8 mouse cellular contexts compared by ENCODE assay signal in the genomic region with DNA sequence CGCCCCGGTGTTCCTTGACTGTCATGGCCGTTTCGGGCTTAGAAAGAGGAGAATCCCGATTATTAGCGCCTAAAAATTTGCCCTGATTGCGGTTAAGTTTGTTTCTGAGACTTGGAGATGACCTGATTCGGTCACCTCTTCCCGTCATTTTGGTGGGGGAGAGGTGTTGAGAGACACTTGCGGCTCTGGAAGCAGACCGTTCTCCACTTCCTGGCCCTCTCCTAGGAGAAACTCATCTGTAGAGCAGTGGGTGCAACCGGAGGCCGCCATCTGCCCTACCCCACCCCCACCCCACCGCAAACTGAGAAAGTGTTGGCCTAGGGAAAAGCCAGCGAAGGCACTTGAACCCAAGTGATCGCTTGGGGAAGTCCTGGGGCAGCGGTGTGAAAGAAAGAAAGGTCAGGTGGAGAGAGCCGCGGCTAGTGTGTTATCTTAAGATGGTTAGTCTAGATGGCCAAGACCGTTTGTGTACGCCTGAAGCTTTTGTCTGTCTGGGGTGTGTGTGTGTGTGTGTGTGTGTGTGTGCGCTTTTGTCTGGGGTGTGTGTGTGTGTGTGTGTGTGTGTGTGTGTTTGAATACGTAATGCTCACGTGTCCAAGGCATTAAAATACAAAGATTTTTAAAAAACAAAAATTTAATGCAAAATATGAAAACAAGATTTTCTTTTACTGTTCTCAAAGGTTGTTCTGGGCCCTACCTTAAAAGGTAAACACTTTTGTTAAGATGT. TPM values are rescaled to one million over a fixed set of nuclear protein-coding genes. Genes with fewer than 3 reads are reported as not detected.
DNase-seq lines count a peak whose midpoint lies in the region; ATAC-seq and TF ChIP-seq lines count a peak whose summit lies in the region.

No protein-coding gene starts in this region.

- TF ChIP-seq POLR2A in limb, embryonic 14.5 days (IDR thresholded peaks at IDR 0.05; ENCODE audit: borderline replicate concordance, extremely low read depth, insufficient read depth, insufficient read length) = peak; percentile 13; the same call in 1 of the 2 replicates

- peak overlapping the region; percentile 90 for H3K27ac ChIP-seq in forebrain, embryonic 16.5 days (ENCODE audit: low read length)
- peak overlapping the region; percentile 99 for H3K27ac ChIP-seq in limb, embryonic 14.5 days (replicated peaks; ENCODE audit: low read depth, low read length)
- peak overlapping the region; percentile 97 for H3K27ac ChIP-seq in midbrain, postnatal 0 days (ENCODE audit: low read depth, low read length)

- WGBS in forebrain, embryonic 16.5 days = under 1% methylated on average over 24 of the region's 24 CpGs
- WGBS in limb, embryonic 14.5 days = 2% methylated on average over 24 of the region's 24 CpGs
- WGBS in midbrain, postnatal 0 days = 0% methylated on average over 24 of the region's 24 CpGs

- peaks cover 22% of the 10 kb centered on the region for H3K4me1 ChIP-seq in forebrain, embryonic 16.5 days (replicated peaks; ENCODE audit: control insufficient read depth, insufficient read depth, low read length)
- H3K4me1 ChIP-seq in limb, embryonic 14.5 days (ENCODE audit: control insufficient read depth, insufficient read depth, low read length) = peaks cover 4% of the 10 kb centered on the region
- H3K4me1 ChIP-seq in midbrain, postnatal 0 days (ENCODE audit: insufficient read depth, low read length) = peaks cover 9% of the 10 kb centered on the region

- no peaks in the 10 kb centered on the region for H3K36me3 ChIP-seq in forebrain, embryonic 16.5 days (ENCODE audit: control insufficient read depth, insufficient read depth)
- H3K36me3 ChIP-seq in limb, embryonic 14.5 days (ENCODE audit: control insufficient read depth, insufficient read depth, low read length) = peaks cover 14% of the 10 kb centered on the region
- no peaks in the 10 kb centered on the region for H3K36me3 ChIP-seq in midbrain, postnatal 0 days (ENCODE audit: insufficient read depth, low read length)

- peak; percentile 68 for ATAC-seq in forebrain, embryonic 16.5 days
- peak; percentile 69 for ATAC-seq in limb, embryonic 14.5 days (ENCODE audit: low FRiP score, low read depth)
- peak; percentile 80 for ATAC-seq in midbrain, postnatal 0 days (ENCODE audit: low FRiP score)

- no peaks in the 10 kb centered on the region for H3K27me3 ChIP-seq in forebrain, embryonic 16.5 days (replicated peaks; ENCODE audit: control insufficient read depth, insufficient read depth, low read length)
- H3K27me3 ChIP-seq in limb, embryonic 14.5 days (ENCODE audit: control insufficient read depth, insufficient read depth, low read length) = no peaks in the 10 kb centered on the region
- no peaks in the 10 kb centered on the region for H3K27me3 ChIP-seq in midbrain, postnatal 0 days (ENCODE audit: insufficient read depth, low read length)

- peak; percentile 55 to 60 for DNase-seq in cerebellum, postnatal 10 days
- no peak for DNase-seq in cerebellum, adult 9-11 months
- peak; percentile 90 for DNase-seq in 416B (ENCODE audit: low read depth)
- DNase-seq in brain, adult 2 months (ENCODE audit: low read depth, low spot score) = peak; percentile 71
- peak; percentile 27 for DNase-seq in limb, embryonic 14.5 days (ENCODE audit: low spot score)
- peak; percentile 62 for DNase-seq in midbrain, postnatal 0 days (ENCODE audit: low spot score)
- DNase-seq in adrenal gland, adult 18-20 months (ENCODE audit: low spot score in 2 of 2) = no peak

- H3K4me3 ChIP-seq in forebrain, embryonic 16.5 days (replicated peaks; ENCODE audit: low read length) = peak overlapping the region; percentile 74
- peak overlapping the region; percentile 83 for H3K4me3 ChIP-seq in limb, embryonic 14.5 days (replicated peaks; ENCODE audit: low read length)
- peak overlapping the region; percentile 98 for H3K4me3 ChIP-seq in midbrain, postnatal 0 days (ENCODE audit: low read depth, low read length)

- H3K4me2 ChIP-seq in forebrain, embryonic 16.5 days (ENCODE audit: low read length) = peak overlapping the region; percentile 93
- peak overlapping the region; percentile 80 for H3K4me2 ChIP-seq in limb, embryonic 14.5 days (replicated peaks; ENCODE audit: low read depth, low read length, severe bottlenecking)
- peak overlapping the region; percentile 77 for H3K4me2 ChIP-seq in midbrain, postnatal 0 days (ENCODE audit: low read depth, low read length, poor library complexity, severe bottlenecking)

- peak overlapping the region; percentile 91 for H3K9ac ChIP-seq in forebrain, embryonic 16.5 days (replicated peaks; ENCODE audit: low read depth, low read length)
- peak overlapping the region; percentile 99 for H3K9ac ChIP-seq in limb, embryonic 14.5 days (ENCODE audit: low read depth, low read length, severe bottlenecking)
- peak overlapping the region; percentile 98 for H3K9ac ChIP-seq in midbrain, postnatal 0 days (replicated peaks; ENCODE audit: low read length, poor library complexity, severe bottlenecking)

- no peaks in the 10 kb centered on the region for H3K9me3 ChIP-seq in forebrain, embryonic 16.5 days (ENCODE audit: control insufficient read depth, low read length)
- no peaks in the 10 kb centered on the region for H3K9me3 ChIP-seq in limb, embryonic 14.5 days (ENCODE audit: control insufficient read depth, low read length)
- H3K9me3 ChIP-seq in midbrain, postnatal 0 days (ENCODE audit: low read length) = no peaks in the 10 kb centered on the region

- no peak for TF ChIP-seq CTCF in midbrain, postnatal 0 days (IDR thresholded peaks at IDR 0.05)

RNA-seq across cellular contexts. Expression of a gene that starts 0.8 kb away (rescaled TPM):
- polyA plus RNA-seq in forebrain, embryonic 16.5 days (2015; fragmentation: Nextera tagmentation; extraction: Ambion mirVana) = 59.1 and 64.9 TPM in 2 replicates
- polyA plus RNA-seq in limb, embryonic 14.5 days (2012; rRNA removed) = 14.9 and 22.1 TPM in 2 replicates
- 38.0 and 43.1 TPM in 2 replicates for polyA plus RNA-seq in limb, embryonic 14.5 days (2014; fragmentation: Nextera tagmentation; extraction: Ambion mirVana)
- 25.6 and 40.2 TPM in 2 replicates for total RNA-seq in midbrain, postnatal 0 days (2014; rRNA removed)
- polyA plus RNA-seq in midbrain, postnatal 0 days (2015; fragmentation: Nextera tagmentation; extraction: Ambion mirVana) = 26.0 and 26.6 TPM in 2 replicates
- total RNA-seq in adrenal gland, adult 18-20 months (2021) = 10 to 100 TPM; 27.0 to 34.6 TPM

RNA-seq across cellular contexts. Expression of a gene that starts 17.0 kb away (rescaled TPM):
- not detected in 2 replicates for polyA plus RNA-seq in forebrain, embryonic 16.5 days (2015; fragmentation: Nextera tagmentation; extraction: Ambion mirVana)
- polyA plus RNA-seq in limb, embryonic 14.5 days (2012; rRNA removed) = 2.0 and 2.2 TPM in 2 replicates
- polyA plus RNA-seq in limb, embryonic 14.5 days (2014; fragmentation: Nextera tagmentation; extraction: Ambion mirVana) = 0.58 and 1.7 TPM in 2 replicates
- total RNA-seq in midbrain, postnatal 0 days (2014; rRNA removed) = 0.19 TPM in 1 of 2 replicates, not detected in the other
- 0.26 and 0.80 TPM in 2 replicates for polyA plus RNA-seq in midbrain, postnatal 0 days (2015; fragmentation: Nextera tagmentation; extraction: Ambion mirVana)
- total RNA-seq in adrenal gland, adult 18-20 months (2021) = 10 to 100 TPM; 26.2 to 32.8 TPM

RNA-seq across cellular contexts. Expression of a gene that starts 40.1 kb away (rescaled TPM):
- polyA plus RNA-seq in forebrain, embryonic 16.5 days (2015; fragmentation: Nextera tagmentation; extraction: Ambion mirVana) = 28.0 and 31.8 TPM in 2 replicates
- polyA plus RNA-seq in limb, embryonic 14.5 days (2012; rRNA removed) = 83.7 and 117 TPM in 2 replicates
- polyA plus RNA-seq in limb, embryonic 14.5 days (2014; fragmentation: Nextera tagmentation; extraction: Ambion mirVana) = 64.7 and 68.0 TPM in 2 replicates
- total RNA-seq in midbrain, postnatal 0 days (2014; rRNA removed) = 88.1 and 102 TPM in 2 replicates
- 33.9 and 35.4 TPM in 2 replicates for polyA plus RNA-seq in midbrain, postnatal 0 days (2015; fragmentation: Nextera tagmentation; extraction: Ambion mirVana)
- total RNA-seq in adrenal gland, adult 18-20 months (2021) = 100 to 1,000 TPM; 114 to 141 TPM

RNA-seq across cellular contexts. Expression of a gene that starts 49.8 kb away (rescaled TPM):
- not detected in 2 replicates for polyA plus RNA-seq in forebrain, embryonic 16.5 days (2015; fragmentation: Nextera tagmentation; extraction: Ambion mirVana)
- not detected in 2 replicates for polyA plus RNA-seq in limb, embryonic 14.5 days (2012; rRNA removed)
- not detected in 2 replicates for polyA plus RNA-seq in limb, embryonic 14.5 days (2014; fragmentation: Nextera tagmentation; extraction: Ambion mirVana)
- total RNA-seq in midbrain, postnatal 0 days (2014; rRNA removed) = not detected in 2 replicates
- not detected in 2 replicates for polyA plus RNA-seq in midbrain, postnatal 0 days (2015; fragmentation: Nextera tagmentation; extraction: Ambion mirVana)
- not detected for total RNA-seq in adrenal gland, adult 18-20 months (2021)

Comparison
In these comparisons a context has a peak if more than half of its experiments do, and no peak if none do; other contexts are left out.
1. DNase-seq: peak in cerebellum, postnatal 10 days (2 of 2), 416B (single experiment), brain, adult 2 months (single experiment), limb, embryonic 14.5 days (single experiment) and midbrain, postnatal 0 days (single experiment); none in cerebellum, adult 9-11 months (single experiment) and adrenal gland, adult 18-20 months (0 of 2).
2. Peak in every context shown above with its lines, with median percentiles within 50 percentile points of each other: ATAC-seq, H3K27ac ChIP-seq, H3K4me2 ChIP-seq, H3K4me3 ChIP-seq and H3K9ac ChIP-seq.